Mouse (Mus musculus) erythroblast, embryonic 14.5 days (primary cell): Measurements from ENCODE around the gene Cd40lg. TPM values are rescaled to one million over a fixed set of nuclear protein-coding genes. Genes with fewer than 3 reads are reported as not detected.

ENCODE experiments used
- H3K27me3 ChIP-seq: 2 replicates; pipeline ENCODE4 v1.6.1; 2012; ENCODE audit warnings: inconsistent platforms; ENCODE audit not compliant: control insufficient read depth
- H3K36me3 ChIP-seq: 2 replicates; pipeline ENCODE4 v1.6.1; 2012; ENCODE audit warnings: mild to moderate bottlenecking, inconsistent platforms; ENCODE audit not compliant: control insufficient read depth
- H3K4me1 ChIP-seq: 2 replicates; pipeline ENCODE4 v1.6.1; 2012; ENCODE audit warnings: inconsistent platforms; ENCODE audit not compliant: control insufficient read depth
- H3K4me3 ChIP-seq: replicated peaks from 2 replicates; pipeline ENCODE3; 2012; ENCODE audit warnings: moderate library complexity, mild to moderate bottlenecking, inconsistent platforms
- H3K9me3 ChIP-seq: 2 replicates; pipeline ENCODE4 v1.6.1; 2012; ENCODE audit warnings: low read length, inconsistent platforms, mixed read lengths; ENCODE audit not compliant: control insufficient read depth
- GATA1 ChIP-seq: IDR thresholded peaks from 2 replicates; pipeline ENCODE4 v1.6.1; 2012; ENCODE audit warnings: low read length, inconsistent platforms, mixed read lengths
- TAL1 ChIP-seq: IDR thresholded peaks from 3 replicates; pipeline ENCODE4 v1.6.1; 2012; ENCODE audit warnings: low read length, inconsistent platforms, mixed read lengths
- polyA plus RNA-seq: library from polyadenylated mRNA; stranded (reverse); fragments of >175 nt; gene quantifications from 2 replicates; pipeline ENCODE4 v1.2.3, GENCODE M21; 2012

Gene Cd40lg
- not detected in 2 replicates for polyA plus RNA-seq

DNA sequence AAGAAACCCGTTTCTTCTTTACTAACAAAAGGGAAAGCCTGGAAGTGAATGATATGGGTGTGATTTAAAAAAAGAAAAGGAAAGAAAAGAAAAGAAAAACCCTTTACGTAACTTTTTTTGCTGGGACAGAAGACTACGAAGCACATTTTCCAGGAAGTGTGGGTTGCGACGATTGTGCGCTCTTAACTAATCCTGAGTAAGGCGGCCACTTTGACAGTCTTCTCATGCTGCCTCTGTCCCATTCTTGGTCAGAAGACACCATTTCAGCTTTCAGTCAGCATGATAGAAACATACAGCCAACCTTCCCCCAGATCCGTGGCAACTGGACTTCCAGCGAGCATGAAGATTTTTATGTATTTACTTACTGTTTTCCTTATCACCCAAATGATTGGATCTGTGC is at the start of gene Cd40lg:
Cd40lg (plus strand) TSS at position 268 of the 400 bp plus-strand sequence.
- Histone ChIP-seq H3K27me3 (no peaks in the 10 kb centered on the region), H3K4me3 (no peak within 1 kb of the TSS), H3K4me1 (no peaks in the 10 kb centered on the region), H3K36me3 (no peaks in the 10 kb centered on the region), H3K9me3 (no peaks in the 10 kb centered on the region)
- TF ChIP-seq TAL1 (no peak), GATA1 (no peak)

DNA sequence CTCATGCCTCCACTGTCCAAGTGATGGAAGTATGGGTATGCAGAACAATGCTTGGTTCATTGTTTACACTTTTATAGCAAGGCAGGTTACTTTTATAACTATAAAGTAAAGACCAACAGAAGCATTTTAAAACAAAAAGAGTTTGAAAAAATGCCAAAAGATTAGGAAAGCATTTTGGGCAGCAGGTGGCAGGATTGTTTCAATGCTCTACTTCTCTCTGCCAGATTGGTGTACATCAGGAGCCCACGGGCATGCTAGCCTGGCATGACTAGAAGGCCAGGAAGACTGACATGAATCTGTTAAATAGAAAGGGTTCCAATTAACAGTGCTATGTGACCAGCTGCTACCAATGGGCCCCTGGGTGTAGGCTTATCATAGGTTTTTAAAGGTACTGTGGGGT is 45.4 kb upstream of the Cd40lg start:
- no peaks in the 10 kb centered on the region for H3K27me3 ChIP-seq
- TF ChIP-seq GATA1 (no peak), TAL1 (no peak)
- H3K36me3 ChIP-seq: no peaks in the 10 kb centered on the region
- no peaks in the 10 kb centered on the region for H3K9me3 ChIP-seq
- no peak overlapping the region for H3K4me3 ChIP-seq
- no peaks in the 10 kb centered on the region for H3K4me1 ChIP-seq

DNA sequence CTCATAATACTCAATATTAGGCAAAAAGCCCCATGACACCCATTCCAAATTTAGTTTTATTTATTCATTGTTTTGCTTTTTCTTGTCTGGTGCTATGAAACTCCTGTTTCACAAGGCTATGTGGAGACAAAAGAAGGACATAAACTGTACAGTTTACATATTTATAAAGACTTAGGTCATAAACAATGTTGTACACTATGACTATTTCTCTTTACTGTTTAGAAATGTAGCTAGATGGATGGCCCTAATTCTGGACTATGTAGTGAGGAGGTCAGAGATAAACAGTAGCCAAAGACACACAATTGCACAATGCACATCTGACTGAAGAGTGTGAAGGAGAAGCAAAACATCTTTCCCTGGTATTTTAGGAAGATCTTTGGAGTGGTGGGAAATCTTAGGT is 40.7 kb upstream of the Cd40lg start:
- Histone ChIP-seq H3K27me3 (no peaks in the 10 kb centered on the region), H3K36me3 (no peaks in the 10 kb centered on the region), H3K9me3 (no peaks in the 10 kb centered on the region), H3K4me1 (no peaks in the 10 kb centered on the region), H3K4me3 (no peak overlapping the region)
- TF ChIP-seq GATA1: no peak
- TF ChIP-seq TAL1: no peak

DNA sequence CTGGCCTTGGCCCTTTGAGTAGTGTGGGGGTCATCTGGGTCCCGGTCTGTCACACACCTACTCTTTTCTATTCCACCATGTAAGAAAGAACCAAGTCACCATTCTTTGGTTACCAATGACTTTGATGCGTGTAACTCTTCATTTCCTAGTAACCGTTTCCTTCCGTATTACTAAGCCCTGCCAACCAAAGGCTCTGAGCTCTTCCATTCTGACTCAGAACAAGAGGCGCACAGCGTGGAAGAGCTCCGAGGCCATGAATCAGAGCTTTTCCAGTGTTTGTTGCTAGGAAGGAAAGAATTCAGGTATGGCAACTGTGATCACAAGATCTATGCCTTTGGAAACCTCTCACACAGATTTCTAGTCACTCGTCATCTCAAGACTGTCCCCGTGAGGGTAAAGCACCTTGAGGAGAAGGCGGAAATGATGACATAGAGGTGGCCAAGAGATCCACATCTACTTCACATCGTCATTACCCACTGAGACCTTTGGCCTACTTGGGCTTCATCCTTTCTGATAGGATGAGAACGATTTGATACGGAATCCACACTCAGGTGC is 34.6 kb upstream of the Cd40lg start:
- TF ChIP-seq GATA1 (no peak), TAL1 (no peak)
- Histone ChIP-seq H3K4me1 (no peaks in the 10 kb centered on the region), H3K4me3 (no peak overlapping the region), H3K9me3 (no peaks in the 10 kb centered on the region), H3K36me3 (no peaks in the 10 kb centered on the region), H3K27me3 (no peaks in the 10 kb centered on the region)

DNA sequence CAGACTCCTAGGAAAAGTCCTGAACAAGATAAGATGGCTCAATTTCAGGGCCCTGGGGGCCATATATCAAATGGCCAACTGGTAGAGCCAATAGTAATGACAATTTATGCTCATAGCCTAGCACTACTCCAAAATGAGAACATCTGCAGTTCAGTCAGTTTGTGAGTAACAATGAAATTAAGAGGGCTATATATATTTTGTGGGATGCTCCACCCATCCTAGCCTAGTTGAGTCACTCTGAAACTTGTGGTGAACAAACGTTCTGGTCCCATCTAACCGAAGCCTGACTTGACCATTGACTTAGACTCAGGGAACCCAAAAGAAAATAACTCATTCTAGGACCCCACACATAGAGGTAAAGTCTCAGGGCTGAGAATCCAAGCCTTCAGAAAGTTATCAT is 29.5 kb upstream of the Cd40lg start:
- Histone ChIP-seq H3K9me3 (no peaks in the 10 kb centered on the region), H3K4me1 (no peaks in the 10 kb centered on the region), H3K4me3 (no peak overlapping the region), H3K27me3 (no peaks in the 10 kb centered on the region), H3K36me3 (no peaks in the 10 kb centered on the region)
- no peak for TF ChIP-seq TAL1
- TF ChIP-seq GATA1: no peak

DNA sequence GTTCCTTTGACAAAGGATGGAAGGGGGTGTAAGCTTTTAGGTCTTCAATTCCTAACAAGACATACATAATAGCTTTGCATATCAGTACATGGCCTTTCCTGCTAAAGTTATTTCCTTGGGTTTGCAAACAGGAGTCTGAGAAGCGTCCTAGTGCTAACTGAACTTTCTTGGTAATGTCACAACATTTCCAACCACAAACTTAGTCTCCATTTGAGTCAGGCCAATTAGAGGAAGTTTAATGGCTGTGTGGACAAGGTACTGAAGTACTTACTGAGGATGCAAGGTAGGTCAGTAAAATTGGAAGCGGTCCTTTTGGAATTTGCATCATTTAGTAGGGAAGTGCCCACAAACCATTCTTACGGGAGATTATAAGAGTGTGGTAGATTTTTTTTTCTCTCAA is 28.6 kb upstream of the Cd40lg start:
- Histone ChIP-seq H3K36me3 (no peaks in the 10 kb centered on the region), H3K4me3 (no peak overlapping the region), H3K27me3 (no peaks in the 10 kb centered on the region), H3K9me3 (no peaks in the 10 kb centered on the region), H3K4me1 (no peaks in the 10 kb centered on the region)
- TF ChIP-seq TAL1: no peak
- TF ChIP-seq GATA1: no peak

DNA sequence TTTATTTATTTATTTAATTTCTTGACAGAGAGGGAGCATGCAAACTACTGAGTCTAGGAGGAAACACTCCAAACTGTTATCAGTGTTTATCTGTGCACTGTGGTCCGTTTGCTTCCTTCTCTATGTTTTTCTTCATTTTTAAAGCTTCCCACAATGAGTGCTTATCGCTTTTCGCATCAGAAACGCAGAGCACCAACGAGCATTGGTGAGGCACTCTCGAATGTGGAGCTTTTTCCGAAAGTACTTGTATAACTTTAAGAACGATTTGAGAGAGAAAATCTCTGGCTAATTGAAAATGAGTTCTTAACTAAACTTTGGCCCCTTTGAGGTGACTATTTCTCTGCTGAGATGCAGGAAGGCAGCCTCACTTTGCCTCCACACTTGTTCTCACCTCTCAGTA is 24.6 kb upstream of the Cd40lg start:
- Histone ChIP-seq H3K9me3 (no peaks in the 10 kb centered on the region), H3K4me1 (no peaks in the 10 kb centered on the region), H3K4me3 (no peak overlapping the region), H3K27me3 (no peaks in the 10 kb centered on the region), H3K36me3 (no peaks in the 10 kb centered on the region)
- TF ChIP-seq GATA1 (no peak), TAL1 (no peak)

DNA sequence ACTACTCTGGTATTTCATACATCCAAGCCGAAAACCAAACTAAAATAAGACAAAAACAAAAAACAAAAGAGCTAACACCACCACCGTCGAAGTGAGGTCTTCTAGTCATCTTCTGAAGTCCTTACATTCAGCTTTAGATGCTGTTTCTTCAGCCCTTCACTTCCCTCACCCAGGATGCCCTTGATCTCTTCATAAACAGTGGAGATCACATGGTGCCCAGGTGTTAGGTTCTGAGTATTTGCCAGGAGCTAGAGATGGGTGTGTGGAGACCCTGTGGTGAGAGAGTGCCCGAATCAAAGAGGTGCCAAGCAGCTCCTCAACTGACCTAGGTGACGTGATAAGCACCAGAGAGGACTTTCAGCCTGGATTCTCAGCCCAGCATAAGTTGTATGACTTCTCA is 22.6 kb upstream of the Cd40lg start:
- Histone ChIP-seq H3K4me3 (no peak overlapping the region), H3K9me3 (no peaks in the 10 kb centered on the region), H3K27me3 (no peaks in the 10 kb centered on the region), H3K4me1 (no peaks in the 10 kb centered on the region), H3K36me3 (no peaks in the 10 kb centered on the region)
- no peak for TF ChIP-seq TAL1
- no peak for TF ChIP-seq GATA1

DNA sequence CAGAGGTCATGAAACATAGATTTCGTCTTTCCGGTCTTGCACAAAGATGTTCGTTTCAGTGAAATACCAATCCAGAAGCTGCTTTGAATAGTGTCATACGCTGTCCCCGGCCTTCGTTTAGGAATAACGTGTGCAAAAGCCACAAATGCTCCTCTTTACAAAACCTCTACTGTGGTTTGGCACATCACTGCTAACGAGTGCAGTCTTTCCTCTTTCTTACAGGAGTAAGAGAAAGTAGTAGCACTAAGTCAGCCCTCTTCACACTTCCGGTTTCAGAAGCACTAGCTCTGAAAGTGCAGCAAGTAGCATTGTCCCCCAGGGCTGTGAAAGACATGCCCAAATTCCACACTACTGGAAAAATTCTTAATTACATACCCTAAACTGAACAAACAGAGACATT is 15.6 kb upstream of the Cd40lg start:
- no peaks in the 10 kb centered on the region for H3K27me3 ChIP-seq
- H3K36me3 ChIP-seq: no peaks in the 10 kb centered on the region
- no peak overlapping the region for H3K4me3 ChIP-seq
- no peaks in the 10 kb centered on the region for H3K4me1 ChIP-seq
- no peaks in the 10 kb centered on the region for H3K9me3 ChIP-seq
- no peak for TF ChIP-seq GATA1
- TF ChIP-seq TAL1: no peak

DNA sequence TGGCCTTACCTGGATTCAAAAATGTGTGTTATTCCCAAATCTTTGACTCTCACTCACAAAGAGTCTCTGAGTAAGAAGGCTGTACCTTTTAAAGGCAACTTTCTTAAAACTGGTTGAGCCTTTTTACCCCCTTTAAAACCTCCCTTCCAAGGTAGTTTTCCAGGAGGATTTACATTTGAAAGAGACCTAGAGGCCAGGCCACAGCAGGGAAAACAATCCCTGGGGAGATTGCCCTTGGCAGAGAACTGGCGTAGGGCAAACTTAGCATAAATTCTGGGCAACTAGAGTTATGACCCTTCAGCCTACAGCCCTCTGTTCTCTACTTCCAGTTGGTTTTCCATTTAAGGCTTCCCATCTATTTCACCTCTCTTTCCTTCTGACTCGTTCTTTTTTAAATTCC is 13.9 kb upstream of the Cd40lg start:
- Histone ChIP-seq H3K4me3 (no peak overlapping the region), H3K9me3 (no peaks in the 10 kb centered on the region), H3K4me1 (no peaks in the 10 kb centered on the region), H3K36me3 (no peaks in the 10 kb centered on the region), H3K27me3 (no peaks in the 10 kb centered on the region)
- TF ChIP-seq GATA1: no peak
- no peak for TF ChIP-seq TAL1
